Mouse (Mus musculus): ENCODE measurements around the gene Cald1. TPM values are rescaled to one million over a fixed set of nuclear protein-coding genes. Genes with fewer than 3 reads are reported as not detected.

Cald1 gene
- polyA plus RNA-seq, 1 experiment from 2014 or later, result 336 TPM

- Histone ChIP-seq H3K9ac (ENCODE audit: low read depth, low read length) (no peak overlapping the region), H3K4me1 (ENCODE audit: control insufficient read depth, insufficient read depth, low read length) (peaks cover 44% of the 10 kb centered on the region)
Observed at GRCm38 (mm10) chr6:34608603-34609002, 10.3 kb downstream of the Cald1 start.

GRCm38 (mm10) chr6:34609892-34610829, 11.9 kb downstream of the Cald1 start:
- H3K27ac ChIP-seq (ENCODE audit: low read length), result peak overlapping the region; percentile 71
- H3K36me3 ChIP-seq (ENCODE audit: control insufficient read depth, insufficient read depth, low read length), result no peaks in the 10 kb centered on the region
- 23% methylated on average over 24 of the region's 24 CpGs for WGBS
- no peaks in the 10 kb centered on the region for H3K9me3 ChIP-seq (ENCODE audit: control insufficient read depth, low read length)
- H3K4me2 ChIP-seq (ENCODE audit: low read depth, low read length), result peak overlapping the region; percentile 33
- H3K27me3 ChIP-seq (replicated peaks; ENCODE audit: control insufficient read depth, insufficient read depth, low read length), result no peaks in the 10 kb centered on the region
- ATAC-seq, result peak; percentile 64
- H3K9ac ChIP-seq (ENCODE audit: low read depth, low read length), result peak overlapping the region; percentile 31; the same call in 1 of the 2 replicates
- H3K4me3 ChIP-seq (ENCODE audit: low read length), result 0 out of 2 replicates have a peak overlapping the region, but pooled peaks have one; percentile 7
- peaks cover 38% of the 10 kb centered on the region for H3K4me1 ChIP-seq (ENCODE audit: control insufficient read depth, insufficient read depth, low read length)

More at GRCm38 (mm10) chr6:34608603-34609002, 10.3 kb downstream of the Cald1 start:
- Histone ChIP-seq H3K27me3 (replicated peaks; ENCODE audit: control insufficient read depth, insufficient read depth, low read length) (no peaks in the 10 kb centered on the region), H3K4me2 (ENCODE audit: low read depth, low read length) (no peak overlapping the region), H3K9me3 (ENCODE audit: control insufficient read depth, low read length) (no peaks in the 10 kb centered on the region), H3K4me3 (ENCODE audit: low read length) (no peak overlapping the region), H3K27ac (ENCODE audit: low read length) (peak overlapping the region; percentile 71; the same call in 1 of the 2 replicates), H3K36me3 (ENCODE audit: control insufficient read depth, insufficient read depth, low read length) (no peaks in the 10 kb centered on the region)
- no peak for ATAC-seq
- WGBS, result 59% methylated on average over 3 of the region's 3 CpGs

DNA sequence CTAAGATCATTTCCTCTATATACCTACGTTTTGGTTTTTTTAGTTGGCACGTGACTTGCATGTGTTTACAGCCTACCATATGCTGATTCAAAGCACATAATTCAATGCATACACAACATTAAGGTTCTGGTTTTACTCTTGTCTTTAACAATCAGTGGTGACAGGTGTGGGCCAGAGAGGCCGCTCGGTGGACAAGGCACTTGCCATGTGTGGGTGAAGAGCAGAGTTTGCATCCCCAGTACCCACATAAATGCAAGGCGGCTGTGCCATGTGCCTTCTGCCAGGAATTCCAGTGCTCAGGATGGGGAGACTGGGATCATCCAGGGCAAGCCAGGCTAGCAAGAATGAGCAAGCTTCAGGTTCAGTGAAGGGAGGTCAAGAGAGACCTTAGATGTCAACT, 14.8 kb downstream of the Cald1 start:
- no peak overlapping the region for H3K27ac ChIP-seq (ENCODE audit: low read length)
- ATAC-seq, result no peak
- H3K4me1 ChIP-seq (ENCODE audit: control insufficient read depth, insufficient read depth, low read length), result peaks cover 35% of the 10 kb centered on the region
- no peaks in the 10 kb centered on the region for H3K9me3 ChIP-seq (ENCODE audit: control insufficient read depth, low read length)
- no peak overlapping the region for H3K9ac ChIP-seq (ENCODE audit: low read depth, low read length)
- WGBS, result 66% methylated on average over 5 of the region's 5 CpGs
- H3K4me3 ChIP-seq (ENCODE audit: low read length), result no peak overlapping the region
- H3K27me3 ChIP-seq (replicated peaks; ENCODE audit: control insufficient read depth, insufficient read depth, low read length), result no peaks in the 10 kb centered on the region
- H3K36me3 ChIP-seq (ENCODE audit: control insufficient read depth, insufficient read depth, low read length), result no peaks in the 10 kb centered on the region
- no peak overlapping the region for H3K4me2 ChIP-seq (ENCODE audit: low read depth, low read length)

- H3K27me3 ChIP-seq (replicated peaks; ENCODE audit: control insufficient read depth, insufficient read depth, low read length), result no peaks in the 10 kb centered on the region
- ATAC-seq, result no peak
- H3K36me3 ChIP-seq (ENCODE audit: control insufficient read depth, insufficient read depth, low read length), result no peaks in the 10 kb centered on the region
- no peak overlapping the region for H3K27ac ChIP-seq (ENCODE audit: low read length)
- H3K4me1 ChIP-seq (ENCODE audit: control insufficient read depth, insufficient read depth, low read length), result peaks cover 20% of the 10 kb centered on the region
- no peaks in the 10 kb centered on the region for H3K9me3 ChIP-seq (ENCODE audit: control insufficient read depth, low read length)
- H3K4me2 ChIP-seq (ENCODE audit: low read depth, low read length), result no peak overlapping the region
- WGBS, result 59% methylated on average over 3 of the region's 3 CpGs
- no peak overlapping the region for H3K4me3 ChIP-seq (ENCODE audit: low read length)
- H3K9ac ChIP-seq (ENCODE audit: low read depth, low read length), result no peak overlapping the region
Observed at GRCm38 (mm10) chr6:34615419-34615818, 17.1 kb downstream of the Cald1 start.

DNA sequence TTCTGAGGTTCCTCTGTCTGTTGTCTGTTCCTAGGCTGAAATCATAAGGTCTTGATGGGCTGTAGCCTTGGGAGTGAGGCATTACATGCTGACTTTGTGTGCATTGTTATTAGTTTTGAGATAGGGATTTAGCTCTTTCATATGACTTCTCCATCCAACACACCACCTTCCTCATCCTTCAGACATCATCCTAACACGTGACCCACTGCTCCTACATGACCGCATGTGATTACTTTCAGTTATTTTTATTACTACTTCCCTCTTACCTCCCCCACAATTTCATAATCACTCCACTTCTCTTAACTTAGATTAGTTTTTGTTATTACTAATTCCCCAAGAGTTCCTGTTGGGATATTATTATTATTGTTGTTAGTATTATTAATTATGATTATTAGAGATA, 21.2 kb downstream of the Cald1 start:
- Histone ChIP-seq H3K4me3 (ENCODE audit: low read length) (no peak overlapping the region), H3K27ac (ENCODE audit: low read length) (no peak overlapping the region), H3K27me3 (replicated peaks; ENCODE audit: control insufficient read depth, insufficient read depth, low read length) (no peaks in the 10 kb centered on the region), H3K9ac (ENCODE audit: low read depth, low read length) (no peak overlapping the region), H3K4me1 (ENCODE audit: control insufficient read depth, insufficient read depth, low read length) (peaks cover 10% of the 10 kb centered on the region), H3K36me3 (ENCODE audit: control insufficient read depth, insufficient read depth, low read length) (no peaks in the 10 kb centered on the region), H3K4me2 (ENCODE audit: low read depth, low read length) (no peak overlapping the region), H3K9me3 (ENCODE audit: control insufficient read depth, low read length) (no peaks in the 10 kb centered on the region)
- ATAC-seq, result no peak
- WGBS, result 79% methylated on average over 2 of the region's 2 CpGs

DNA sequence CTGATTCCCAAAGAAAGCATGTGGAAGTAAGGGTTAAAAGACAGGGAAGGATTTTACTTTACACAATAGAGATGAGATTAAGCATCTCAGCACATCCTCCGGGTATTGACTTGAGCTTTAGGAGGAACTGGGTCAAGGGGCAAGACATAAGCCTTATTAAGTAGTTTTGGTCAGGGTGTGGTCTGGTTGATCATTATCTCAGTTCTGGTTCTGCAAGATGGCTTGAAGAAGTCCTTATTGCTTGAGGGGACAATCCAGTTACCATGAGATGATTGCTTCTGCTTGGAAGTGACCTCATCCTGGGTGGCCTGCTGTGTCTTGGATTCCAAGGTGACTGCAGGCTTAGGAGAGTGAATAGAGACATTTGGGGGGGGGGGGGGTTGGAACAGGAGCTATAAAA, 21.9 kb downstream of the Cald1 start:
- Histone ChIP-seq H3K27ac (ENCODE audit: low read length) (no peak overlapping the region), H3K36me3 (ENCODE audit: control insufficient read depth, insufficient read depth, low read length) (no peaks in the 10 kb centered on the region), H3K9me3 (ENCODE audit: control insufficient read depth, low read length) (no peaks in the 10 kb centered on the region), H3K4me1 (ENCODE audit: control insufficient read depth, insufficient read depth, low read length) (peaks cover 10% of the 10 kb centered on the region), H3K4me3 (ENCODE audit: low read length) (no peak overlapping the region), H3K4me2 (ENCODE audit: low read depth, low read length) (no peak overlapping the region), H3K9ac (ENCODE audit: low read depth, low read length) (no peak overlapping the region), H3K27me3 (replicated peaks; ENCODE audit: control insufficient read depth, insufficient read depth, low read length) (no peaks in the 10 kb centered on the region)
- 39% methylated on average over 1 of the region's 1 CpGs for WGBS
- ATAC-seq, result no peak

DNA sequence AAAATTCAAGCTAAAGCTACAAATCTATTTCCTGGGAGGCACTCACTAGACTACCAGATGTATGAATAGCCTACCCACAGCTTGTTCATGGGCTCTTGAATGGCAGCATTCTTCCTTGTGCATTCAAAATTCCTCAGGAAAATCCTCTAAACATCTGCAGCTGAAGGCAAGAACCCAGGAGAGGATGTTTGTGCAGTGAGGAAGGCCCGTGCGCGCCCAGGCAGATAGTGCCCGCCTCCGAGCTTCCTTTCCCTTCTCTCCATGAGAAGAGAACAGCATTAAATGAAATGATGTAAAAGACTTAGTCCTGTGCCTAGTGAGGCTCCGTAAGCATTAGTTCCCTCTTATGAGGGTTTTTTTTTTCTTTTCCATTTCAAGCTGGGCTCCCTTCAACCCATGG, 24.6 kb downstream of the Cald1 start:
- no peak for ATAC-seq
- H3K4me3 ChIP-seq (ENCODE audit: low read length), result no peak overlapping the region
- no peak overlapping the region for H3K4me2 ChIP-seq (ENCODE audit: low read depth, low read length)
- no peaks in the 10 kb centered on the region for H3K9me3 ChIP-seq (ENCODE audit: control insufficient read depth, low read length)
- no peak overlapping the region for H3K9ac ChIP-seq (ENCODE audit: low read depth, low read length)
- H3K27ac ChIP-seq (ENCODE audit: low read length), result no peak overlapping the region
- no peaks in the 10 kb centered on the region for H3K27me3 ChIP-seq (replicated peaks; ENCODE audit: control insufficient read depth, insufficient read depth, low read length)
- H3K36me3 ChIP-seq (ENCODE audit: control insufficient read depth, insufficient read depth, low read length), result no peaks in the 10 kb centered on the region
- 72% methylated on average over 6 of the region's 6 CpGs for WGBS
- peaks cover 10% of the 10 kb centered on the region for H3K4me1 ChIP-seq (ENCODE audit: control insufficient read depth, insufficient read depth, low read length)

DNA sequence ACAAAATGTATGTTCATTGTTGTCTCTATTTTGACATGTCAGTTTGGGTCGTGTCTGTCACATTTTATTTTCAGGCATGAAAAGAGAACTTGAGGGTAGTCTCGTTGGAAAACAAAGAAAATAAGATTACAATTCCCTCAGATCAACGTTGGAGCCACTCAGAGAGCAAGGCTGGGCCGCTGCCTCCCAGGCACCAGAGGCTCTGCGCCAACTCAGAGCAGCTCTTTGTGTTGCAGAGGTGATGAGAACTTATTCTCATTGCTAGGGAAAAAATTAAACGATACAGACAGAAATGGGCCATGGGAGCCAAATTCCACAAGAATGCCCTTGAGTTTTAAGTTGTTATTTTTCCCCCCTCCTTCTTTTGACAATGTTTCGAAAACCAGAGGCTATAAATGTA, 25.0 kb downstream of the Cald1 start:
- WGBS, result 62% methylated on average over 7 of the region's 7 CpGs
- H3K27me3 ChIP-seq (replicated peaks; ENCODE audit: control insufficient read depth, insufficient read depth, low read length), result no peaks in the 10 kb centered on the region
- no peak overlapping the region for H3K9ac ChIP-seq (ENCODE audit: low read depth, low read length)
- ATAC-seq, result no peak
- peaks cover 10% of the 10 kb centered on the region for H3K4me1 ChIP-seq (ENCODE audit: control insufficient read depth, insufficient read depth, low read length)
- no peak overlapping the region for H3K27ac ChIP-seq (ENCODE audit: low read length)
- H3K36me3 ChIP-seq (ENCODE audit: control insufficient read depth, insufficient read depth, low read length), result no peaks in the 10 kb centered on the region
- no peaks in the 10 kb centered on the region for H3K9me3 ChIP-seq (ENCODE audit: control insufficient read depth, low read length)
- no peak overlapping the region for H3K4me3 ChIP-seq (ENCODE audit: low read length)
- no peak overlapping the region for H3K4me2 ChIP-seq (ENCODE audit: low read depth, low read length)

DNA sequence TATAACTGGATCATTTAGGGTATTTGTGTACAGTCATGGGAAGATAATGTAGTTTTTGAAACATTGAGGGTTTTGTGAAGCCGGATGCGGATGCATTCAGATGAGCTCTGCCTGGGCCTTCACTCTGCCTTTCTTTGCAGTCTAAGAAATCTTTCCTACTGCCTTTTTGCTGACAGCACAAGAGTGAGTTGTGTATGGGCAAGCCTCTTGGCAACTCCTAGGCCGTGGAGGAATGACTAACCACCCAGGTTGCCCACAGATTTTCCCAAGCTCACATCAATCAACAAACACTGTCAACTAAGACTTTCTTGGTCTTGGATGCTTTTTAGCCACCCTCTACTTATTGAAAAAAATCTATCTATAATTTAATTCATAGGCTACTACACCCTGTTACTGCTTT, 26.2 kb downstream of the Cald1 start:
- no peak overlapping the region for H3K27ac ChIP-seq (ENCODE audit: low read length)
- H3K36me3 ChIP-seq (ENCODE audit: control insufficient read depth, insufficient read depth, low read length), result no peaks in the 10 kb centered on the region
- H3K27me3 ChIP-seq (replicated peaks; ENCODE audit: control insufficient read depth, insufficient read depth, low read length), result no peaks in the 10 kb centered on the region
- peaks cover 12% of the 10 kb centered on the region for H3K4me1 ChIP-seq (ENCODE audit: control insufficient read depth, insufficient read depth, low read length)
- WGBS, result 87% methylated on average over 3 of the region's 3 CpGs
- no peak overlapping the region for H3K4me2 ChIP-seq (ENCODE audit: low read depth, low read length)
- no peak overlapping the region for H3K9ac ChIP-seq (ENCODE audit: low read depth, low read length)
- H3K9me3 ChIP-seq (ENCODE audit: control insufficient read depth, low read length), result no peaks in the 10 kb centered on the region
- ATAC-seq, result no peak
- H3K4me3 ChIP-seq (ENCODE audit: low read length), result no peak overlapping the region

All from intestine, embryonic 16.5 days (tissue).